Mouse (Mus musculus) midbrain, embryonic 10.5 days (tissue): Measurements from ENCODE around the gene Twist2. TPM values are rescaled to one million over a fixed set of nuclear protein-coding genes. Genes with fewer than 3 reads are reported as not detected.

Experiments
- DNase-seq: peaks from one replicate; pipeline ENCODE4 v3.0.0-alpha.2; 2017; ENCODE audit warnings: low spot score
- H3K27ac ChIP-seq: fragments of 300-500 bp; sonication (generic); replicated peaks from 2 replicates; pipeline ENCODE4 v1.5.1; 2016; ENCODE audit warnings: mild to moderate bottlenecking
- H3K27me3 ChIP-seq: fragments of 300-500 bp; sonication (generic); 2 replicates; pipeline ENCODE4 v1.6.1; 2016; ENCODE audit warnings: low read depth, mild to moderate bottlenecking; ENCODE audit not compliant: poor library complexity, severe bottlenecking
- H3K36me3 ChIP-seq: fragments of 300-500 bp; sonication (generic); 2 replicates; pipeline ENCODE4 v1.6.1; 2016; ENCODE audit warnings: mild to moderate bottlenecking, moderate library complexity
- H3K4me1 ChIP-seq: fragments of 300-500 bp; sonication (generic); 2 replicates; pipeline ENCODE4 v1.6.1; 2016
- H3K4me3 ChIP-seq: fragments of 300-500 bp; sonication (generic); 2 replicates; pipeline ENCODE4 v1.5.1; 2016; ENCODE audit warnings: mild to moderate bottlenecking, moderate library complexity
- H3K9me3 ChIP-seq: fragments of 300-500 bp; sonication (generic); replicated peaks from 2 replicates; pipeline ENCODE4 v1.6.1; 2016; ENCODE audit warnings: mild to moderate bottlenecking
- WGBS: fragments of 180-500 bp; shearing (Covaris S2); methylation state at CpG from one replicate; pipeline ENCODE4 v1.1.7; 2016; 5-methylcytosine and 5-hydroxymethylcytosine counted together
- polyA plus RNA-seq: library from polyadenylated mRNA; unstranded; fragments of >200 nt; fragmentation: Nextera tagmentation; extraction: Ambion mirVana; gene quantifications from 2 replicates; pipeline ENCODE4 v1.2.1, GENCODE M21; 2016

The Twist2 gene
- polyA plus RNA-seq, 1 experiment from 2014 or later = 12.3 TPM

- no peak for DNase-seq
- H3K27me3 ChIP-seq = no peaks in the 10 kb centered on the region
- H3K9me3 ChIP-seq = no peaks in the 10 kb centered on the region
- H3K4me3 ChIP-seq = no peak overlapping the region
- H3K27ac ChIP-seq = no peak overlapping the region
- no peaks in the 10 kb centered on the region for H3K36me3 ChIP-seq
- 90% methylated on average over 4 of the region's 4 CpGs for WGBS
- H3K4me1 ChIP-seq = no peaks in the 10 kb centered on the region
Measured at GRCm38 (mm10) chr1:91779819-91780218, 21.4 kb upstream of the Twist2 start.

- WGBS = 84% methylated on average over 7 of the region's 7 CpGs
- Histone ChIP-seq H3K27me3 (no peaks in the 10 kb centered on the region), H3K9me3 (no peaks in the 10 kb centered on the region), H3K36me3 (no peaks in the 10 kb centered on the region), H3K4me1 (no peaks in the 10 kb centered on the region), H3K4me3 (no peak overlapping the region), H3K27ac (no peak overlapping the region)
- no peak for DNase-seq
Measured at GRCm38 (mm10) chr1:91781182-91781581, 20.1 kb upstream of the Twist2 start.

- Histone ChIP-seq H3K9me3 (no peaks in the 10 kb centered on the region), H3K36me3 (no peaks in the 10 kb centered on the region), H3K27ac (no peak overlapping the region), H3K4me1 (no peaks in the 10 kb centered on the region), H3K4me3 (no peak overlapping the region), H3K27me3 (no peaks in the 10 kb centered on the region)
- DNase-seq = no peak
- WGBS = 77% methylated on average over 3 of the region's 3 CpGs
Measured at GRCm38 (mm10) chr1:91784162-91784561, 17.1 kb upstream of the Twist2 start.

- Histone ChIP-seq H3K4me3 (no peak overlapping the region), H3K4me1 (peaks cover 31% of the 10 kb centered on the region), H3K27me3 (peaks cover 79% of the 10 kb centered on the region), H3K9me3 (no peaks in the 10 kb centered on the region), H3K27ac (no peak overlapping the region), H3K36me3 (no peaks in the 10 kb centered on the region)
- DNase-seq = peak; percentile 24
- WGBS = 70% methylated on average over 3 of the region's 3 CpGs
Measured at GRCm38 (mm10) chr1:91799323-91799722, 1.9 kb upstream of the Twist2 start.

GRCm38 (mm10) chr1:91800348-91800747, 913 bp upstream of the Twist2 start:
- DNase-seq = peak; percentile 26
- WGBS = 21% methylated on average over 13 of the region's 13 CpGs

GRCm38 (mm10) chr1:91801844-91802366, 644 bp downstream of the Twist2 start:
- DNase-seq = no peak
- Histone ChIP-seq H3K4me3 (peak overlapping the region; percentile 64), H3K27me3 (peaks cover 92% of the 10 kb centered on the region), H3K27ac (peak overlapping the region; percentile 67; the same call in 1 of the 2 replicates), H3K36me3 (no peaks in the 10 kb centered on the region), H3K9me3 (no peaks in the 10 kb centered on the region), H3K4me1 (peaks cover 31% of the 10 kb centered on the region)
- WGBS = 3% methylated on average over 45 of the region's 45 CpGs

More at GRCm38 (mm10) chr1:91800348-91800747, 913 bp upstream of the Twist2 start:
- Histone ChIP-seq H3K27me3 (peaks cover 88% of the 10 kb centered on the region), H3K36me3 (no peaks in the 10 kb centered on the region), H3K27ac (peak overlapping the region; percentile 67; the same call in 1 of the 2 replicates), H3K9me3 (no peaks in the 10 kb centered on the region), H3K4me1 (peaks cover 31% of the 10 kb centered on the region), H3K4me3 (peak overlapping the region; percentile 64)

- Histone ChIP-seq H3K27ac (no peak overlapping the region), H3K36me3 (no peaks in the 10 kb centered on the region), H3K9me3 (no peaks in the 10 kb centered on the region), H3K4me3 (peak overlapping the region; percentile 64), H3K4me1 (peaks cover 31% of the 10 kb centered on the region), H3K27me3 (peaks cover 88% of the 10 kb centered on the region)
- 5% methylated on average over 30 of the region's 30 CpGs for WGBS
- DNase-seq = peak; percentile 34
Measured at GRCm38 (mm10) chr1:91802406-91803121, 1.3 kb downstream of the Twist2 start.

- no peaks in the 10 kb centered on the region for H3K36me3 ChIP-seq
- no peak for DNase-seq
- no peak overlapping the region for H3K4me3 ChIP-seq
- H3K27me3 ChIP-seq = peaks cover 80% of the 10 kb centered on the region
- WGBS = 77% methylated on average over 6 of the region's 6 CpGs
- H3K27ac ChIP-seq = no peak overlapping the region
- H3K4me1 ChIP-seq = peaks cover 31% of the 10 kb centered on the region
- H3K9me3 ChIP-seq = no peaks in the 10 kb centered on the region
Measured at GRCm38 (mm10) chr1:91803416-91803815, 2.2 kb downstream of the Twist2 start.

GRCm38 (mm10) chr1:91816067-91816466, 14.8 kb downstream of the Twist2 start:
- DNase-seq = no peak
- Histone ChIP-seq H3K9me3 (no peaks in the 10 kb centered on the region), H3K36me3 (no peaks in the 10 kb centered on the region), H3K4me3 (no peak overlapping the region), H3K27me3 (no peaks in the 10 kb centered on the region), H3K27ac (no peak overlapping the region), H3K4me1 (peaks cover 6% of the 10 kb centered on the region; the same call in 1 of the 2 replicates)
- 86% methylated on average over 3 of the region's 3 CpGs for WGBS

- no peaks in the 10 kb centered on the region for H3K27me3 ChIP-seq
- no peak overlapping the region for H3K27ac ChIP-seq
- DNase-seq = no peak
- peaks cover 6% of the 10 kb centered on the region; the same call in 1 of the 2 replicates for H3K4me1 ChIP-seq
- no peak overlapping the region for H3K4me3 ChIP-seq
- no peaks in the 10 kb centered on the region for H3K36me3 ChIP-seq
- no peaks in the 10 kb centered on the region for H3K9me3 ChIP-seq
- 51% methylated on average over 6 of the region's 6 CpGs for WGBS
Measured at GRCm38 (mm10) chr1:91816571-91816970, 15.3 kb downstream of the Twist2 start.

GRCm38 (mm10) chr1:91819237-91819636, 18.0 kb downstream of the Twist2 start:
- Histone ChIP-seq H3K4me1 (peaks cover 6% of the 10 kb centered on the region; the same call in 1 of the 2 replicates), H3K27ac (no peak overlapping the region), H3K36me3 (no peaks in the 10 kb centered on the region), H3K27me3 (no peaks in the 10 kb centered on the region), H3K4me3 (no peak overlapping the region), H3K9me3 (no peaks in the 10 kb centered on the region)
- WGBS = 69% methylated on average over 9 of the region's 9 CpGs
- DNase-seq = peak; percentile 40

- Histone ChIP-seq H3K4me3 (no peak overlapping the region), H3K36me3 (no peaks in the 10 kb centered on the region), H3K27me3 (no peaks in the 10 kb centered on the region), H3K4me1 (peaks cover 9% of the 10 kb centered on the region), H3K27ac (no peak overlapping the region), H3K9me3 (no peaks in the 10 kb centered on the region)
- DNase-seq = no peak
- 87% methylated on average over 10 of the region's 10 CpGs for WGBS
Measured at GRCm38 (mm10) chr1:91820531-91820930, 19.3 kb downstream of the Twist2 start.

GRCm38 (mm10) chr1:91822316-91822824, 21.1 kb downstream of the Twist2 start:
- no peaks in the 10 kb centered on the region for H3K9me3 ChIP-seq
- H3K4me1 ChIP-seq = peaks cover 3% of the 10 kb centered on the region; the same call in 1 of the 2 replicates
- no peak overlapping the region for H3K27ac ChIP-seq
- no peaks in the 10 kb centered on the region for H3K27me3 ChIP-seq
- 92% methylated on average over 4 of the region's 4 CpGs for WGBS
- no peak overlapping the region for H3K4me3 ChIP-seq
- no peaks in the 10 kb centered on the region for H3K36me3 ChIP-seq
- DNase-seq = no peak
